Comparison of ENCODE assay signal across 8 mouse cellular contexts in the genomic region with DNA sequence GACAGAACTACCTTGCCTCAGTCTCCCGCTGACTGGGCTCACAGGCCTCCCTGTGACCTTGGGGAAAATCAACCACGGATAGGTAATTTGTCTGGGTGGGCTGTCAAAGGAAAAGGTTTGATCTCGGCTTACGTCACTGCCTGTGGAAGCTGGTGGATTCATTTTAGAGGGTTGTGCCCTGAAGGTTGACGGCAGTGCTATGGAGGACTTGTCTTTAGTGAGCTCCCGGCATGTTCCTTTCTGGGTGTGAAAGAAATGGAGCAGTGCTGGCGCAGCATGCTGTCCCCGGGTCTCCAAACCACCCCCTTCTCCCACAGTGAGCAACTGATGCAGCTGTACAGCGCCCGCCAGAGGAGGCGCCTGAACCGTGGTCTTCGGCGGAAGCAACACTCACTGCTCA. TPM values are rescaled to one million over a fixed set of nuclear protein-coding genes. Genes with fewer than 3 reads are reported as not detected.
DNase-seq lines count a peak whose midpoint lies in the region; ATAC-seq and TF ChIP-seq lines count a peak whose summit lies in the region.

No protein-coding gene starts in this region.

- no peak for TF ChIP-seq CTCF in gastrocnemius, adult 2 months (IDR thresholded peaks at IDR 0.05)

- intact Hi-C loops in gastrocnemius, adult 2 months (cut with DNase I): no loop called here
- intact Hi-C loops in gastrocnemius, postnatal 14 days (cut with DNase I; ENCODE audit: low total_unique reads): no loop called here

- peaks cover 42% of the 10 kb centered on the region for H3K4me1 ChIP-seq in limb, embryonic 15.5 days

- WGBS in limb, embryonic 15.5 days: 16% methylated on average over 14 of the region's 14 CpGs

- peaks cover 31% of the 10 kb centered on the region for H3K36me3 ChIP-seq in limb, embryonic 15.5 days

- peak overlapping the region; percentile 75 for H3K4me2 ChIP-seq in limb, embryonic 15.5 days

- peak overlapping the region; percentile 92 for H3K9ac ChIP-seq in limb, embryonic 15.5 days

- peaks cover 17% of the 10 kb centered on the region for H3K27me3 ChIP-seq in limb, embryonic 15.5 days

- H3K27ac ChIP-seq in gastrocnemius, adult 2 months: peak overlapping the region; percentile 92
- peak overlapping the region; percentile 96 for H3K27ac ChIP-seq in limb, embryonic 15.5 days

- peak overlapping the region; percentile 74 for H3K4me3 ChIP-seq in gastrocnemius, adult 2 months
- H3K4me3 ChIP-seq in limb, embryonic 15.5 days: peak overlapping the region; percentile 68

- no peaks in the 10 kb centered on the region for H3K9me3 ChIP-seq in limb, embryonic 15.5 days

- ATAC-seq in limb, embryonic 15.5 days (ENCODE audit: insufficient number of reproducible peaks, low FRiP score, low TSS enrichment, low read depth): no peak

- DNase-seq in gastrocnemius, adult 2 months: no peak
- DNase-seq in gastrocnemius, postnatal 14 days: no peak
- peak; percentile 53 for DNase-seq in thymus, postnatal 4 days
- no peak for DNase-seq in thymus, adult 18-20 months
- no peak for DNase-seq in urinary bladder, postnatal 4 days (ENCODE audit: low spot score in 2 of 2)
- no peak for DNase-seq in Muller cell, postnatal 12 days (ENCODE audit: inconsistent ontology term)
- DNase-seq in frontal cortex, postnatal 14 days (ENCODE audit: low spot score in 2 of 2): no peak

RNA-seq across cellular contexts. Expression of gene Rps15, which starts 1.1 kb away (rescaled TPM):
- total RNA-seq in gastrocnemius, adult 2 months (2021): 100 to 1,000 TPM; 634 to 773 TPM
- 100 to 1,000 TPM; 741 to 829 TPM for total RNA-seq in gastrocnemius, postnatal 14 days (2021)
- polyA plus RNA-seq in limb, embryonic 15.5 days (2015; fragmentation: Nextera tagmentation; extraction: Ambion mirVana): 842 and 925 TPM in 2 replicates

RNA-seq across cellular contexts. Expression of gene Apc2, which starts 2.5 kb away (rescaled TPM):
- under 1 TPM; 0.20 to 0.77 TPM for total RNA-seq in gastrocnemius, adult 2 months (2021)
- total RNA-seq in gastrocnemius, postnatal 14 days (2021): 1 to 10 TPM in 1 of 2 experiments, under 1 TPM in 1; 0.93 to 1.2 TPM
- polyA plus RNA-seq in limb, embryonic 15.5 days (2015; fragmentation: Nextera tagmentation; extraction: Ambion mirVana): 1.5 TPM in 2 replicates

RNA-seq across cellular contexts. Expression of gene 2310011J03Rik, which starts 27.0 kb away (rescaled TPM):
- total RNA-seq in gastrocnemius, adult 2 months (2021): 1 to 10 TPM; 5.7 to 8.1 TPM
- 1 to 10 TPM; 7.6 to 8.3 TPM for total RNA-seq in gastrocnemius, postnatal 14 days (2021)
- polyA plus RNA-seq in limb, embryonic 15.5 days (2015; fragmentation: Nextera tagmentation; extraction: Ambion mirVana): 54.4 and 56.0 TPM in 2 replicates

RNA-seq across cellular contexts. Expression of gene Dazap1, which starts 32.0 kb away (rescaled TPM):
- 10 to 100 TPM; 34.2 to 38.4 TPM for total RNA-seq in gastrocnemius, adult 2 months (2021)
- total RNA-seq in gastrocnemius, postnatal 14 days (2021): 10 to 100 TPM; 49.9 to 51.0 TPM
- polyA plus RNA-seq in limb, embryonic 15.5 days (2015; fragmentation: Nextera tagmentation; extraction: Ambion mirVana): 56.8 and 59.7 TPM in 2 replicates

RNA-seq across cellular contexts. Expression of gene Gamt, which starts 32.5 kb away (rescaled TPM):
- total RNA-seq in gastrocnemius, adult 2 months (2021): 10 to 100 TPM; 14.0 to 28.5 TPM
- total RNA-seq in gastrocnemius, postnatal 14 days (2021): 100 to 1,000 TPM; 232 to 267 TPM
- polyA plus RNA-seq in limb, embryonic 15.5 days (2015; fragmentation: Nextera tagmentation; extraction: Ambion mirVana): 64.4 and 127 TPM in 2 replicates
